Mouse (Mus musculus) kidney, adult 2 months (tissue): Measurements from ENCODE around the gene Srpk2. TPM values are rescaled to one million over a fixed set of nuclear protein-coding genes. Genes with fewer than 3 reads are reported as not detected.

Experiments used
- DNase-seq: peaks from one replicate; pipeline ENCODE4 v3.0.0; 2021
- H3K27ac ChIP-seq: fragments of 200-500 bp; 2 replicates; pipeline ENCODE4 v1.5.1; 2012; ENCODE audit warnings: low read depth, low read length, control low read depth, inconsistent platforms; ENCODE audit not compliant: insufficient read depth
- H3K27me3 ChIP-seq: fragments of 200-500 bp; replicated peaks from 2 replicates; pipeline ENCODE4 v1.6.1; 2012; ENCODE audit warnings: mild to moderate bottlenecking, moderate library complexity, low read length, inconsistent platforms; ENCODE audit not compliant: control insufficient read depth, insufficient read depth
- H3K36me3 ChIP-seq: fragments of 200-500 bp; 2 replicates; pipeline ENCODE4 v1.6.1; 2012; ENCODE audit warnings: mild to moderate bottlenecking, moderate library complexity, low read length, inconsistent platforms; ENCODE audit not compliant: control insufficient read depth, insufficient read depth
- H3K4me1 ChIP-seq: fragments of 200-500 bp; 2 replicates; pipeline ENCODE4 v1.6.1; 2011; ENCODE audit warnings: low read length; ENCODE audit not compliant: control insufficient read depth, insufficient read depth
- H3K4me3 ChIP-seq: fragments of 200-500 bp; 2 replicates; pipeline ENCODE4 v1.5.1; 2011; ENCODE audit warnings: mild to moderate bottlenecking, low read depth, low read length, control low read depth; ENCODE audit not compliant: insufficient read depth
- CTCF ChIP-seq: fragments of 200-500 bp; conservative IDR thresholded peaks from 2 replicates; pipeline ENCODE4 v1.5.1; 2011; ENCODE audit warnings: low read depth, mild to moderate bottlenecking, control low read depth, low read length, moderate library complexity, mixed read lengths; ENCODE audit not compliant: insufficient read depth, insufficient read length
- POLR2A ChIP-seq: fragments of 200-500 bp; IDR thresholded peaks from one replicate; pipeline ENCODE4 v1.6.1; 2011; ENCODE audit warnings: low read depth, low read length, control low read depth
- WGBS: fragments of 180-500 bp; shearing (Covaris S2); methylation state at CpG from one replicate; pipeline ENCODE4 v1.1.7; 2018; 5-methylcytosine and 5-hydroxymethylcytosine counted together
- polyA plus RNA-seq: library from polyadenylated mRNA; depleted of rRNA; stranded (reverse); fragments of >200 nt; gene quantifications from 2 replicates; pipeline ENCODE4 v1.2.3, GENCODE M21; 2012

Gene Srpk2
- polyA plus RNA-seq, 1 experiment: 6.6 TPM

DNA sequence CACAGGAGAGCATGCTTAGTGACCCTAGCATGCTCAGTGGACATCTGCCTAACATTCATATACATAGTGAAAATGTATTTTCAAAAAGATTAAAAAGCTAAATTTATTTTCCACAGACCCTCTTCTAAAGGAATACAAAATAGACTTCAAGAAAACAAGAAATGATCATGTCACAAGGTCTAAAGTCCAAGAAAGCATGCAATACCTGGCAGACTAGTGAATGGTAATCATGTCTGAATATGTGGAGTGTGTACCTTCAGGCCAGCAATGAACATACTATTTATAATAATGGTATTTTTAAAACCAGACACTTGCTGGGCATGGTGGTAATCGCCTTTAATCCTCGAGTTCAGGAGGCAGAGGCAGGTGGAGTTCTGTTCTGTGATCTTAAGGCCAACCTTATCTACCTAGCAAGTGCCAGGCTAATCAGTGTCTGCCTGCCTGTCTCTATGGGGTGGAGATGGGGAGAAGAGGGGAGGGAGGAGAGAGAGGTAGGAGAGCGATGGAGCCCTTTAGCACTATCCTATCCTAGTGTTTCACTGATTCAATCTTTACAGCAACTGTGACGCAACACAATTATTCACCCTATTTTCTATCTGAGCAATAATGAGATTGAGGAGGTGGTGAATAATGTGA, 106.0 kb downstream of the Srpk2 start:
- no peak for DNase-seq

DNA sequence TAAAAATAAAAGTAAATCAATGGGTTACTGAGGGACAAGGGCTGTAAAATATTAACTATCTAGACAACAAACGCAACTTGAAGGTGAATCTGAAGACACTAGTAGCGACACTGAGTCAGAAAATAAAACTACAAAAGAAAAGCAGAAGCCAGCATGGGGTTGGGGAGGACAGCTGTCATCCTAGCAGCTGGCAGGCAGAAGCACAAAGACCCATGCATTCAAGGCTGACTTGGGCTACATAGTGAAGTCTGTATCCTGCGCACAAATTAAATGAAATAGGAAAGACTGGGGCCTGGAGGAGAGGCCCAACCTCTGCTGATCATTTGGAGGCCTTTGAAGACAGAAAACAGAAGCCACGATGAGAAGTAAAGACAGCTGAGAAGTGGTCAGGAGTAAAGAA, 106.6 kb downstream of the Srpk2 start:
- no peak for DNase-seq
- Histone ChIP-seq H3K4me3 (no peak overlapping the region), H3K27me3 (no peaks in the 10 kb centered on the region), H3K4me1 (peaks cover 20% of the 10 kb centered on the region), H3K27ac (no peak overlapping the region), H3K36me3 (no peaks in the 10 kb centered on the region)
- WGBS: 67% methylated on average over 4 of the region's 4 CpGs
- TF ChIP-seq CTCF: no peak
- TF ChIP-seq POLR2A: no peak

More for the DNA sequence above, 106.0 kb downstream of the Srpk2 start:
- no peak for TF ChIP-seq CTCF
- no peak for TF ChIP-seq POLR2A
- no peak overlapping the region for H3K4me3 ChIP-seq
- H3K36me3 ChIP-seq: no peaks in the 10 kb centered on the region
- H3K4me1 ChIP-seq: peaks cover 20% of the 10 kb centered on the region
- WGBS: 83% methylated on average over 4 of the region's 4 CpGs
- no peaks in the 10 kb centered on the region for H3K27me3 ChIP-seq
- no peak overlapping the region for H3K27ac ChIP-seq

DNA sequence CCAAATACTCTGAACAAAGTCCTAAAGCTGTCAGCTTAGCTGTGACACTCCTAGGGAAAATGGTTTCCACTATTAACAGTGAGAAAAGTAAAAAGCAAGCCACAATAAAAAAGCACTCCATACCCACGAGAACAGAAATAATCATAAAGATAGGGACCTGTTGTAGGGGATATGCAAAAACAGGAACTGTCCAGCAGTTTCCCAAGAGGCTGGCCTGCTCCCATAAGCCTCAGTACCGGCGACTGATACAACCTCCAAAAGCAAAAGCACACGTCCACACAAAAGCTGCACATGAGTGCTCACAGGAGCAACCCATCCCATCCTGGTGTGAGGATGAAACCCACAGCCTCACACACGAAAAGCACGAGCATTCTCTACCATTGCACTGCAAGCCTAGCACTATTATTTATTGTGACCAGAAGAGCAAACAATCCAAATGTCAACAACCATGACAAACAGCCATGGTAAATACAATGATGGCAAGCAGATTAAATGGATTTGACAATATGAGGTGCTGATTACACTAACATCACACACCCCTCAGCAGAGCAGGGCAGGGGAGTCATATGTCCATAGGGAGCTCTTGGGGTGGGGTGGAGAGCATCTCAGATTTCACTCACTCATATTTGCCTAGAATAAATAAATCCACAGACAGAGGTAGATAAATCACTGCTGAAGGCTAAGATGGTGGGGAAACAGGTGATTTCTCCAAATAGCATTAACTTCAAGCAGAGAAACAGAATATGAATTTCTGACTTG, 107.9 kb downstream of the Srpk2 start:
- DNase-seq: no peak
- WGBS: 58% methylated on average over 6 of the region's 6 CpGs

DNA sequence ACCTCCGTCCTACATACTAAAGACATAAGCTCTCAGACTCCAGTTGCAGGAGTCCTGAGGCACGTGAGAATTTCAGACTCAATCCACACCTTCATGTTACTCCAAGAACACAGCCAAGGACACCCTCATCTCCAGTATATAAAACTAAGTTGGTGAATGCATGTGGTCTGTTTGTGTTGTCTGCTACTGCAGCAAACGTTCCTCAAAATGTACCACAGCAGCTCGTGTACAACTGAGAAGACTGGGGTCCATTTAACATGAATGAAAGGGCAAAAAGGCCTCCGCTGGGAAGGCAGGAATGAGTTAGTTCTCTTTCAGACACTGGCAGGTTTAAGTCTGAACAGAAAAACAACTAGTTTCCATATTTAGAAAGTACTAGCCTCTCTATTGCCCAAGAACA, 110.5 kb downstream of the Srpk2 start:
- Histone ChIP-seq H3K27ac (no peak overlapping the region), H3K4me1 (peaks cover 6% of the 10 kb centered on the region), H3K36me3 (no peaks in the 10 kb centered on the region), H3K27me3 (no peaks in the 10 kb centered on the region), H3K4me3 (no peak overlapping the region)
- TF ChIP-seq POLR2A (no peak), CTCF (no peak)
- 91% methylated on average over 5 of the region's 5 CpGs for WGBS
- no peak for DNase-seq

More for the DNA sequence above, 107.9 kb downstream of the Srpk2 start:
- no peak for TF ChIP-seq CTCF
- no peak for TF ChIP-seq POLR2A
- H3K36me3 ChIP-seq: no peaks in the 10 kb centered on the region
- peaks cover 20% of the 10 kb centered on the region for H3K4me1 ChIP-seq
- no peak overlapping the region for H3K4me3 ChIP-seq
- no peak overlapping the region for H3K27ac ChIP-seq
- H3K27me3 ChIP-seq: no peaks in the 10 kb centered on the region

DNA sequence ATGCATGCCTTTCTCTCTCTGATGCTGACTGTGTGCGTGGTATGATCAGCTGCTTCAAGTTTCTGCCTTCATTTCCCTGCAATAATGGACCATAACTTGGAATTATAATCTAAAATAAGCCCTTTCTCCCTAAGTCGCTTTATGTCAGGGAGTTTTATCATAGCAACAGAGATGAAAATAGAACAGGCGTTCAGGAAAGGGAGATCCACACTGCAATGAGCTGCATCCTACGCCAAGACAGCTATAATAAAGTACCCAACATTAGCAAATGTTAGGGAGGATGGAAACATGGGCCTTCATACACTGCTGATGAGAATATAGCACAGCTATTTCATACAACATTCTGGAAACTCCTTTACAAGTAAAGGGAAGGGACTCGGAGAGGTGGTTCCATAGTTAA, 116.2 kb downstream of the Srpk2 start:
- peaks cover 4% of the 10 kb centered on the region; the same call in 1 of the 2 replicates for H3K4me1 ChIP-seq
- H3K27ac ChIP-seq: no peak overlapping the region
- H3K27me3 ChIP-seq: no peaks in the 10 kb centered on the region
- 93% methylated on average over 5 of the region's 5 CpGs for WGBS
- no peaks in the 10 kb centered on the region; the same call in 1 of the 2 replicates for H3K36me3 ChIP-seq
- no peak for DNase-seq
- no peak for TF ChIP-seq CTCF
- no peak for TF ChIP-seq POLR2A
- no peak overlapping the region for H3K4me3 ChIP-seq

DNA sequence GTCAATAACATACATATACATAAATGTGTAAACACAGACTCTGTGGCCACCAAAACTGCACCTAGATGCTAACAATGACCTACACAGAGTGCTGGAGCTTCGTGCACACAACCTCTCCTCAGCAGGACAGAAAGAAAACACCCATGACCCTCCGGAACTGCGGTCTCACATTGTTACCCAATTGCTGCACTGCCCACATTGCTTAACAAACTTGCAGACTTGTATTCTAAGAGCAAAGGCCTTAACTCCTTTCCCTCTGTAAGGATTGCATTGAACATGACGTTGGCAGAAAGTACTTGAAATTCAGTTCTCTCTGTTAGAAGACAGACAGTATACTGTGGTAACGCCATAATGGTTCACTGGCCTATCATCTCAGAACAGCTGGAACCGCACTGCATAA, 118.0 kb downstream of the Srpk2 start:
- H3K4me1 ChIP-seq: peaks cover 9% of the 10 kb centered on the region; the same call in 1 of the 2 replicates
- no peak for TF ChIP-seq CTCF
- TF ChIP-seq POLR2A: no peak
- WGBS: 95% methylated on average over 6 of the region's 6 CpGs
- no peak overlapping the region for H3K4me3 ChIP-seq
- DNase-seq: no peak
- no peak overlapping the region for H3K27ac ChIP-seq
- H3K27me3 ChIP-seq: no peaks in the 10 kb centered on the region
- no peaks in the 10 kb centered on the region; the same call in 1 of the 2 replicates for H3K36me3 ChIP-seq

DNA sequence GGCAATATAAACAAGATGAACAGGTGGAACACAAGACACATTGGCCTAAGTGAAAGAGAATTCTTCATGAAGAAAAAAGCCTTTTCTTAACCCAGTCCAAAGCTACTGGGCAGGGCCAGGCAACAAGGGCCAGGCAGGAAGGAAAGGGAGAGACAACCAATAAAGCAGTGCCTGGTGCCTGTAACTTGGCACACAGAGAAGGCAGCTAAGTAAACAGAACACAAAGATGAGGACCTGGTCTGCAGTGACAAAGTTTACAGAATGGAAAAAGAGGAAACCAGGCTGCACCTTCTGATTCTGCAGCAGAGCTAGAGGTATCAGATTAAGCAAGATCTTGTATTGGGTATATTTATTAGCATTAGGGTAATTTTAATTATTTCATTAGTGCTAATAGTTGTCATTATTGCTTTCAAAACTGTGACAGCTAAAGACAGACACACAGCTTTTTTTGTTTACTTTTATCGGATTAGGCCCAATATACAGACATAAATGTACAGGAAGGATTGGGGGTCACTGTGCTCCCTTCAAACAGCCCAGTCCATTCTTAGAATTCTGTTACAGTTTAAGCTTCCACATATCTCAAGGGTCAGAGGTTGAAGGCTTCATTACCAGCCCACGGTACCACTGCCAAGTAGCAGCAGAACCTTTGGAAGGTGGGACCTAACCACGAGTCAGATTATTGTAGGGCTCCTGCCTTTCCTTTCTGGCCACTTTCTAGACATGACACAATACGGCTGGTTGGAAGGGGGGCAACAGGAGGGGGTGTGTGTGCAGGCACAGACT, 121.9 kb downstream of the Srpk2 start:
- H3K36me3 ChIP-seq: no peaks in the 10 kb centered on the region; the same call in 1 of the 2 replicates
- H3K4me3 ChIP-seq: no peak overlapping the region
- peak; percentile 82 for DNase-seq
- H3K27ac ChIP-seq: no peak overlapping the region
- no peak for TF ChIP-seq POLR2A
- TF ChIP-seq CTCF: no peak
- peaks cover 9% of the 10 kb centered on the region; the same call in 1 of the 2 replicates for H3K4me1 ChIP-seq
- H3K27me3 ChIP-seq: no peaks in the 10 kb centered on the region
- 30% methylated on average over 4 of the region's 4 CpGs for WGBS
